Mouse (Mus musculus) heart, adult 2 months (tissue): ENCODE results near the gene Mip. TPM values are rescaled to one million over a fixed set of nuclear protein-coding genes. Genes with fewer than 3 reads are reported as not detected.

Experiments used
- DNase-seq, 2 experiments: peaks; one replicate each; pipeline ENCODE4 v3.0.0; 2021
- H3K27ac ChIP-seq: fragments of 200-600 bp; 2 replicates; pipeline ENCODE4 v1.8.1; 2022
- H3K27me3 ChIP-seq: fragments of 200-500 bp; 2 replicates; pipeline ENCODE4 v1.6.1; 2012; ENCODE audit warnings: mild to moderate bottlenecking, low read length, inconsistent platforms, mixed read lengths; ENCODE audit not compliant: control insufficient read depth, insufficient read depth
- H3K36me3 ChIP-seq: fragments of 200-500 bp; 2 replicates; pipeline ENCODE4 v1.6.1; 2012; ENCODE audit warnings: low read length, inconsistent platforms; ENCODE audit not compliant: control insufficient read depth, insufficient read depth
- H3K4me1 ChIP-seq: fragments of 200-500 bp; 2 replicates; pipeline ENCODE4 v1.6.1; 2011; ENCODE audit warnings: low read length; ENCODE audit not compliant: control insufficient read depth, insufficient read depth
- H3K4me3 ChIP-seq: fragments of 200-600 bp; 2 replicates; pipeline ENCODE4 v1.8.1; 2022
- H3K79me2 ChIP-seq: fragments of 200-500 bp; replicated peaks from 2 replicates; pipeline ENCODE4 v1.6.1; 2012; ENCODE audit warnings: mild to moderate bottlenecking, inconsistent platforms, low read length, moderate library complexity, mixed read lengths; ENCODE audit not compliant: control insufficient read depth, insufficient read depth
- H3K9ac ChIP-seq: fragments of 200-500 bp; 2 replicates; pipeline ENCODE4 v1.6.1; 2012; ENCODE audit warnings: low read depth, mild to moderate bottlenecking, control low read depth, inconsistent platforms, low read length, mixed read lengths
- CTCF ChIP-seq: fragments of 200-600 bp; IDR thresholded peaks from 2 replicates; pipeline ENCODE4 v1.8.1; 2022; ENCODE audit warnings: antibody characterized with exemption, mild to moderate bottlenecking, moderate library complexity
- EP300 ChIP-seq: fragments of 200-500 bp; IDR thresholded peaks from 2 replicates; pipeline ENCODE4 v1.6.1; 2011; ENCODE audit warnings: low read depth, low read length, control low read depth; ENCODE audit not compliant: insufficient read depth
- POLR2A ChIP-seq: fragments of 200-500 bp; IDR thresholded peaks from 2 replicates; pipeline ENCODE4 v1.6.1; 2011; ENCODE audit warnings: mild to moderate bottlenecking, low read depth, low read length, control low read depth; ENCODE audit not compliant: insufficient read depth
- WGBS: fragments of 180-500 bp; shearing (Covaris S2); methylation state at CpG from one replicate; pipeline ENCODE4 v1.1.7; 2018; 5-methylcytosine and 5-hydroxymethylcytosine counted together
- intact Hi-C: fragments of 180-260 bp; cut with DNase I; formaldehyde crosslinking; loops from one replicate; pipeline ENCODE4 v1.15.1; 2025
- polyA plus RNA-seq: library from polyadenylated mRNA; depleted of rRNA; stranded (reverse); fragments of >200 nt; gene quantifications from 2 replicates; pipeline ENCODE4 v1.2.3, GENCODE M21; 2012; rRNA removed
- total RNA-seq, 2 experiments: library from RNA; stranded (reverse); gene quantifications; 2 replicates each; pipeline ENCODE4 v1.2.3; 2021

The Mip gene
- total and polyA plus RNA-seq, 3 experiments = not detected

- no peak overlapping the region for H3K9ac ChIP-seq
- no peak overlapping the region for H3K4me3 ChIP-seq
- intact Hi-C loops = loop anchor here (10.0 kb wide), 1 partner anchor 146 kb away; no protein-coding TSS in a partner anchor
- no peak for DNase-seq
- no peaks in the 10 kb centered on the region for H3K36me3 ChIP-seq
- H3K4me1 ChIP-seq = no peaks in the 10 kb centered on the region
- H3K27ac ChIP-seq = no peak overlapping the region
- 88% methylated on average over 6 of the region's 6 CpGs for WGBS
- no peaks in the 10 kb centered on the region for H3K27me3 ChIP-seq
- H3K79me2 ChIP-seq = no peaks in the 10 kb centered on the region
- TF ChIP-seq EP300 (no peak), POLR2A (no peak), CTCF (no peak)
Observed at GRCm38 (mm10) chr10:128280943-128281342, 55.3 kb downstream of the Mip start.

Other genes with a start within 250 kb of the Mip start
- gene Hsd17b6, start 218.2 kb upstream of the Mip start, total RNA-seq = not detected
- not detected in 2 replicates for gene Hsd17b6, start 218.2 kb upstream of the Mip start, polyA plus RNA-seq
- 1 to 10 TPM; 1.7 TPM for gene Prim1, start 210.7 kb upstream of the Mip start, total RNA-seq
- gene Prim1, start 210.7 kb upstream of the Mip start, polyA plus RNA-seq = 1.2 and 2.0 TPM in 2 replicates
- gene Naca, start 190.3 kb upstream of the Mip start, total RNA-seq = 100 to 1,000 TPM; 436 to 544 TPM
- 204 and 212 TPM in 2 replicates for gene Naca, start 190.3 kb upstream of the Mip start, polyA plus RNA-seq
- 10 to 100 TPM; 96.0 to 97.3 TPM for gene Ptges3, start 166.9 kb upstream of the Mip start, total RNA-seq
- 16.3 and 19.2 TPM in 2 replicates for gene Ptges3, start 166.9 kb upstream of the Mip start, polyA plus RNA-seq
- 1,000 to 10,000 TPM; 7,689 to 9,158 TPM for gene Atp5b, start 142.6 kb upstream of the Mip start, total RNA-seq
- 8,017 and 9,446 TPM in 2 replicates for gene Atp5b, start 142.6 kb upstream of the Mip start, polyA plus RNA-seq
- gene Baz2a, start 134.3 kb upstream of the Mip start, total RNA-seq = 10 to 100 TPM; 18.4 to 22.4 TPM
- 15.5 and 23.7 TPM in 2 replicates for gene Baz2a, start 134.3 kb upstream of the Mip start, polyA plus RNA-seq
- gene Rbms2, start 45.5 kb upstream of the Mip start, total RNA-seq = 10 to 100 TPM; 91.9 to 94.7 TPM
- gene Rbms2, start 45.5 kb upstream of the Mip start, polyA plus RNA-seq = 98.4 and 108 TPM in 2 replicates
- gene Gls2, start 31.4 kb upstream of the Mip start, total RNA-seq = under 1 TPM; 0.75 to 0.78 TPM
- 1.00 and 1.4 TPM in 2 replicates for gene Gls2, start 31.4 kb upstream of the Mip start, polyA plus RNA-seq
- 10 to 100 TPM; 35.0 to 37.5 TPM for gene Spryd4, start 14.0 kb upstream of the Mip start, total RNA-seq
- 32.1 and 48.4 TPM in 2 replicates for gene Spryd4, start 14.0 kb upstream of the Mip start, polyA plus RNA-seq
- gene Timeless, start 6.2 kb downstream of the Mip start, total RNA-seq = 1 to 10 TPM; 6.5 to 7.6 TPM
- gene Timeless, start 6.2 kb downstream of the Mip start, polyA plus RNA-seq = 5.7 and 9.6 TPM in 2 replicates
- not detected for gene Apon, start 28.3 kb downstream of the Mip start, total RNA-seq
- 0.18 TPM in 1 of 2 replicates, not detected in the other for gene Apon, start 28.3 kb downstream of the Mip start, polyA plus RNA-seq
- not detected for gene Apof, start 42.8 kb downstream of the Mip start, total RNA-seq
- gene Apof, start 42.8 kb downstream of the Mip start, polyA plus RNA-seq = 0.18 TPM in 1 of 2 replicates, not detected in the other
- gene Stat2, start 44.7 kb downstream of the Mip start, total RNA-seq = 10 to 100 TPM in 1 of 2 experiments, 1 to 10 TPM in 1; 7.3 to 12.2 TPM
- 11.0 and 17.5 TPM in 2 replicates for gene Stat2, start 44.7 kb downstream of the Mip start, polyA plus RNA-seq
- under 1 TPM in 1 of 2 experiments, not detected in 1; 0.16 TPM for gene Il23a, start 72.9 kb downstream of the Mip start, total RNA-seq
- 0.12 TPM in 1 of 2 replicates, not detected in the other for gene Il23a, start 72.9 kb downstream of the Mip start, polyA plus RNA-seq
- 1 to 10 TPM; 6.5 to 6.9 TPM for gene Pan2, start 77.5 kb downstream of the Mip start, total RNA-seq
- gene Pan2, start 77.5 kb downstream of the Mip start, polyA plus RNA-seq = 15.2 and 19.8 TPM in 2 replicates
- gene Cnpy2, start 96.6 kb downstream of the Mip start, total RNA-seq = 10 to 100 TPM; 58.9 to 65.3 TPM
- gene Cnpy2, start 96.6 kb downstream of the Mip start, polyA plus RNA-seq = 27.8 and 48.0 TPM in 2 replicates
- gene Cs, start 111.9 kb downstream of the Mip start, total RNA-seq = 1,000 to 10,000 TPM in 1 of 2 experiments, 100 to 1,000 TPM in 1; 947 to 1,091 TPM
- 1,148 and 1,658 TPM in 2 replicates for gene Cs, start 111.9 kb downstream of the Mip start, polyA plus RNA-seq
- 100 to 1,000 TPM; 332 to 391 TPM for gene Coq10a, start 143.2 kb downstream of the Mip start, total RNA-seq
- 356 and 500 TPM in 2 replicates for gene Coq10a, start 143.2 kb downstream of the Mip start, polyA plus RNA-seq
- 10 to 100 TPM; 41.8 to 47.5 TPM for gene Ankrd52, start 151.3 kb downstream of the Mip start, total RNA-seq
- 29.2 and 34.6 TPM in 2 replicates for gene Ankrd52, start 151.3 kb downstream of the Mip start, polyA plus RNA-seq
- not detected for gene Slc39a5, start 175.4 kb downstream of the Mip start, total RNA-seq
- gene Slc39a5, start 175.4 kb downstream of the Mip start, polyA plus RNA-seq = not detected in 2 replicates
- gene Nabp2, start 185.7 kb downstream of the Mip start, total RNA-seq = 10 to 100 TPM; 45.2 to 48.2 TPM
- gene Nabp2, start 185.7 kb downstream of the Mip start, polyA plus RNA-seq = 25.0 and 25.1 TPM in 2 replicates
- gene Rnf41, start 185.8 kb downstream of the Mip start, total RNA-seq = 10 to 100 TPM; 15.8 to 16.9 TPM
- 12.5 and 17.8 TPM in 2 replicates for gene Rnf41, start 185.8 kb downstream of the Mip start, polyA plus RNA-seq
- 10 to 100 TPM; 75.5 to 77.6 TPM for gene Smarcc2, start 233.4 kb downstream of the Mip start, total RNA-seq
- gene Smarcc2, start 233.4 kb downstream of the Mip start, polyA plus RNA-seq = 49.1 and 61.1 TPM in 2 replicates